Mouse (Mus musculus): ENCODE measurements around the gene Zfp385a. TPM values are rescaled to one million over a fixed set of nuclear protein-coding genes. Genes with fewer than 3 reads are reported as not detected.

Gene Zfp385a
- not detected for polyA plus RNA-seq (2014; fragmentation: Illumina TruSeq; extraction: RNeasy Lipid Tissue Mini Kit (QIAGEN cat#74804); ENCODE audit: low read depth, low replicate concordance)

GRCm38 (mm10) chr15:103339961-103340337 lies at the start of gene Zfp385a:
Gene Zfp385a, minus strand, starts transcription at chr15:103340093.

GRCm38 (mm10) chr15:103366376-103367149 lies 26.7 kb upstream of the Zfp385a start, which contains the start of gene Itga5:
Gene Itga5, minus strand, starts transcription at chr15:103366763.

GRCm38 (mm10) chr15:103310365-103310910 lies 29.5 kb downstream of the Zfp385a start, which contains the start of gene Gpr84:
Gene Gpr84, minus strand, starts transcription at chr15:103310612.

GRCm38 (mm10) chr15:103272419-103273279 lies 67.2 kb downstream of the Zfp385a start, which contains the start of gene Copz1:
Gene Copz1, plus strand, starts transcription at chr15:103272714.

Other genes with a start within 250 kb of the Zfp385a start
- gene Smug1, start 173.0 kb downstream of the Zfp385a start, polyA plus RNA-seq (2014; fragmentation: Illumina TruSeq; extraction: RNeasy Lipid Tissue Mini Kit (QIAGEN cat#74804); ENCODE audit: low read depth, low replicate concordance): 6.6 TPM
- 21.6 TPM for gene Cbx5, start 100.3 kb downstream of the Zfp385a start, polyA plus RNA-seq (2014; fragmentation: Illumina TruSeq; extraction: RNeasy Lipid Tissue Mini Kit (QIAGEN cat#74804); ENCODE audit: low read depth, low replicate concordance)
- 106 TPM for gene Hnrnpa1, start 99.7 kb downstream of the Zfp385a start, polyA plus RNA-seq (2014; fragmentation: Illumina TruSeq; extraction: RNeasy Lipid Tissue Mini Kit (QIAGEN cat#74804); ENCODE audit: low read depth, low replicate concordance)
- gene Nfe2, start 81.7 kb downstream of the Zfp385a start, polyA plus RNA-seq (2014; fragmentation: Illumina TruSeq; extraction: RNeasy Lipid Tissue Mini Kit (QIAGEN cat#74804); ENCODE audit: low read depth, low replicate concordance): 0.98 TPM
- gene Copz1, start 67.4 kb downstream of the Zfp385a start, polyA plus RNA-seq (2014; fragmentation: Illumina TruSeq; extraction: RNeasy Lipid Tissue Mini Kit (QIAGEN cat#74804); ENCODE audit: low read depth, low replicate concordance): 108 TPM
- gene Gpr84, start 29.5 kb downstream of the Zfp385a start, polyA plus RNA-seq (2014; fragmentation: Illumina TruSeq; extraction: RNeasy Lipid Tissue Mini Kit (QIAGEN cat#74804); ENCODE audit: low read depth, low replicate concordance): not detected
- 2.1 TPM for gene Itga5, start 26.7 kb upstream of the Zfp385a start, polyA plus RNA-seq (2014; fragmentation: Illumina TruSeq; extraction: RNeasy Lipid Tissue Mini Kit (QIAGEN cat#74804); ENCODE audit: low read depth, low replicate concordance)
- not detected for gene Gtsf1, start 90.4 kb upstream of the Zfp385a start, polyA plus RNA-seq (2014; fragmentation: Illumina TruSeq; extraction: RNeasy Lipid Tissue Mini Kit (QIAGEN cat#74804); ENCODE audit: low read depth, low replicate concordance)
- gene Gtsf2, start 108.4 kb upstream of the Zfp385a start, polyA plus RNA-seq (2014; fragmentation: Illumina TruSeq; extraction: RNeasy Lipid Tissue Mini Kit (QIAGEN cat#74804); ENCODE audit: low read depth, low replicate concordance): not detected
- gene Nckap1l, start 113.7 kb upstream of the Zfp385a start, polyA plus RNA-seq (2014; fragmentation: Illumina TruSeq; extraction: RNeasy Lipid Tissue Mini Kit (QIAGEN cat#74804); ENCODE audit: low read depth, low replicate concordance): 2.5 TPM
- 0.08 TPM for gene Pde1b, start 162.9 kb upstream of the Zfp385a start, polyA plus RNA-seq (2014; fragmentation: Illumina TruSeq; extraction: RNeasy Lipid Tissue Mini Kit (QIAGEN cat#74804); ENCODE audit: low read depth, low replicate concordance)
- gene Ppp1r1a, start 197.9 kb upstream of the Zfp385a start, polyA plus RNA-seq (2014; fragmentation: Illumina TruSeq; extraction: RNeasy Lipid Tissue Mini Kit (QIAGEN cat#74804); ENCODE audit: low read depth, low replicate concordance): not detected
- gene Glycam1, start 225.0 kb upstream of the Zfp385a start, polyA plus RNA-seq (2014; fragmentation: Illumina TruSeq; extraction: RNeasy Lipid Tissue Mini Kit (QIAGEN cat#74804); ENCODE audit: low read depth, low replicate concordance): not detected